Mouse (Mus musculus) adrenal gland, adult 10 weeks (tissue): ENCODE results near the gene Tstd3. TPM values are rescaled to one million over a fixed set of nuclear protein-coding genes. Genes with fewer than 3 reads are reported as not detected.

Experiments used
- polyA plus RNA-seq: library from polyadenylated mRNA; stranded (reverse); fragments of 350-450 nt; fragmentation: Illumina TruSeq; extraction: RNeasy Lipid Tissue Mini Kit (QIAGEN cat#74804); gene quantifications from one replicate; pipeline ENCODE4 v1.2.3, GENCODE M21; 2014; ENCODE audit warnings: low read depth, low replicate concordance

Gene Tstd3
- 46.1 TPM for polyA plus RNA-seq

DNA sequence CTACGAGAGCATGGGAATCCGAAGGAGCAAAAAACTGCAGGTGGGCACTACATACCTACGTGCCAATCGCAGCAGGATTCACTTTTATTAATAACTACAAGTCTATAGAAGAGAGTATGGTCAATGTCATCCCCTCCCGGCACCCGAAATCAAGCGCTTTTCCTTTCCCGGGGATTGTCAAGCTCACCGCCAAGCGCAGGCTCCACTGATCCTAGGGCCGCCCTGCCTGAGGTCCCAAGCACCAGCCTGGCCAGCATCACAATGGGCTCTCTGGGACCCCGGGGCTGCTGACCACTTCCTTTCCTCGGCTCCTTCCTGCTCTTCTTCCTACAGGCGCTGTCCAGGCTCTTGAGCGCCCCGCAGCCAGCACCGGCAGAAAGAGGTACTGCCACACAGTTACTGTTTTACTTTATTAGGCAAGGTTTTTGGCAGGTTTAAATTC lies at the start of gene Tstd3, which contains the start of gene Usp45:
TSS of gene Tstd3 (minus strand) at position 350 of the 442 bp plus-strand sequence.
TSS of gene Usp45 (plus strand) at position 294 of the 442 bp plus-strand sequence.

DNA sequence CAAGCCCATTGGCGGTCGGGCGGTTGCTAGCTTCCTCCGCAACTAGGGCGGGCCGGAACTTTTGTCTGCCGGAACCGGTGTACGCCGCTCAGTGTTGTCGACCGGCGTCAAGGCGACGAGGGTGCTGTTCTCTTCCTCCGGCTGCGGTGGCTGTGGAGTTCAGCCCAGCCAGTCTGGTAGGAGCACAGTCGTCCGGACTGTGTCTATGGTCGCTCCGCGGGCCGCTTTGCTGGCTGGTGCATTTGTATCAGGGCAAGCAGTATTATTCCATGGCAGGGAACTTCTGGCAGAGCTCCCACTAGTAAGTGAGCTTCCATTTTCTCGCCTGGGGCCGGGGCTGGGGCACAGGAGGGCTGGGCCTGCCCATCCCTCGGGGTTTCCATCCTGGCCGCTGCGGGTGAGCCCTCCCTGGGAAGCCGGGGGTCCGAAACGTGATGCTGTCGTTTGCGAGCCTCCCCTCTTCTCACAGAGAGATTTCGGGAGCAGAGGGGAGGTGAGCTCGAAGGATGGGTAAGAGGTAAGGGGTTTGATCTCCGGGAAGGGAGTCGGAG lies 39.3 kb downstream of the Tstd3 start, which contains the start of gene Ccnc:
TSS of gene Ccnc (plus strand) at position 87 of the 551 bp plus-strand sequence.

Other genes with a start within 250 kb of the Tstd3 start
- gene Prdm13, start 81.2 kb downstream of the Tstd3 start, polyA plus RNA-seq, result not detected
- gene Ccnc, start 39.5 kb downstream of the Tstd3 start, polyA plus RNA-seq, result 101 TPM
- 56.9 TPM for gene Usp45, start 56 bp downstream of the Tstd3 start, polyA plus RNA-seq
- 134 TPM for gene Pnisr, start 80.4 kb upstream of the Tstd3 start, polyA plus RNA-seq
- gene Coq3, start 112.5 kb upstream of the Tstd3 start, polyA plus RNA-seq, result 28.3 TPM
- gene Faxc, start 164.1 kb upstream of the Tstd3 start, polyA plus RNA-seq, result 6.5 TPM